Comparison of ENCODE assay signal across 8 mouse cellular contexts in genomic region chr2:30048101-30048501, GRCm38 (mm10). TPM values are rescaled to one million over a fixed set of nuclear protein-coding genes. Genes with fewer than 3 reads are reported as not detected.
DNase-seq lines count a peak whose midpoint lies in the region; ATAC-seq lines count a peak whose summit lies in the region.

No protein-coding gene starts in this region.

- H3K4me3 ChIP-seq in heart, embryonic 15.5 days, result peak overlapping the region; percentile 71
- peak overlapping the region; percentile 82 for H3K4me3 ChIP-seq in forebrain, embryonic 16.5 days (replicated peaks; ENCODE audit: low read length)

- intact Hi-C loops in heart, postnatal 36 days (cut with DNase I), result loop anchor here (2.0 kb wide), 1 partner anchor 15 kb away; no protein-coding TSS in a partner anchor

- no peaks in the 10 kb centered on the region for H3K9me3 ChIP-seq in heart, embryonic 15.5 days (replicated peaks)
- no peaks in the 10 kb centered on the region for H3K9me3 ChIP-seq in forebrain, embryonic 16.5 days (ENCODE audit: control insufficient read depth, low read length)

- H3K4me2 ChIP-seq in heart, embryonic 15.5 days, result peak overlapping the region; percentile 80
- peak overlapping the region; percentile 69 for H3K4me2 ChIP-seq in forebrain, embryonic 16.5 days (ENCODE audit: low read length)

- DNase-seq in heart, postnatal 36 days, result no peak
- DNase-seq in ES-CJ7 (ENCODE audit: low read depth, low spot score), result peak; percentile 62
- DNase-seq in adrenal gland, adult 2 months, result no peak
- DNase-seq in gastrocnemius, adult 8-10 months (ENCODE audit: low spot score in 2 of 2), result no peak
- no peak for DNase-seq in adrenal gland, adult (ENCODE audit: inconsistent age in 2 of 2, low spot score in 1 of 2)

- no peaks in the 10 kb centered on the region for H3K36me3 ChIP-seq in heart, embryonic 15.5 days
- no peaks in the 10 kb centered on the region for H3K36me3 ChIP-seq in forebrain, embryonic 16.5 days (ENCODE audit: control insufficient read depth, insufficient read depth)

- H3K4me1 ChIP-seq in heart, embryonic 15.5 days (replicated peaks), result 0 out of 2 replicates have a peak, but pooled peaks cover 6% of the 10 kb centered on the region
- H3K4me1 ChIP-seq in forebrain, embryonic 16.5 days (replicated peaks; ENCODE audit: control insufficient read depth, insufficient read depth, low read length), result peaks cover 9% of the 10 kb centered on the region

- ATAC-seq in heart, embryonic 15.5 days (replicated peaks; ENCODE audit: insufficient number of reproducible peaks, insufficient read depth, low FRiP score, low read depth), result no peak
- ATAC-seq in forebrain, embryonic 16.5 days, result no peak; the same call in 1 of the 2 replicates
- 0 out of 2 replicates have a peak, but pooled peaks have one; percentile 28 for ATAC-seq in megakaryocyte progenitor cell, adult 5-6 weeks (replicated peaks; ENCODE audit: poor library complexity)

- no peaks in the 10 kb centered on the region for H3K27me3 ChIP-seq in heart, embryonic 15.5 days
- H3K27me3 ChIP-seq in forebrain, embryonic 16.5 days (replicated peaks; ENCODE audit: control insufficient read depth, insufficient read depth, low read length), result no peaks in the 10 kb centered on the region

- H3K27ac ChIP-seq in heart, embryonic 15.5 days, result peak overlapping the region; percentile 88
- peak overlapping the region; percentile 98 for H3K27ac ChIP-seq in forebrain, embryonic 16.5 days (ENCODE audit: low read length)

- 52% methylated on average over 11 of the region's 11 CpGs for WGBS in heart, embryonic 15.5 days
- WGBS in forebrain, embryonic 16.5 days, result 54% methylated on average over 11 of the region's 11 CpGs

- H3K9ac ChIP-seq in heart, embryonic 15.5 days, result peak overlapping the region; percentile 65
- peak overlapping the region; percentile 79 for H3K9ac ChIP-seq in forebrain, embryonic 16.5 days (replicated peaks; ENCODE audit: low read depth, low read length)

RNA-seq across cellular contexts. Expression of gene Wdr34, which starts 0.6 kb away (rescaled TPM):
- 18.7 and 25.0 TPM in 2 replicates for polyA plus RNA-seq in heart, embryonic 15.5 days (2015; fragmentation: Nextera tagmentation; extraction: Ambion mirVana)
- 1 to 10 TPM; 6.4 to 8.2 TPM for total RNA-seq in heart, postnatal 36 days (2021)
- polyA plus RNA-seq in forebrain, embryonic 16.5 days (2015; fragmentation: Nextera tagmentation; extraction: Ambion mirVana), result 70.2 and 83.3 TPM in 2 replicates
- 9.5 and 18.5 TPM in 2 replicates for total RNA-seq in megakaryocyte progenitor cell, adult 5-6 weeks (2015)
- 9.4 and 10.3 TPM in 2 replicates for total RNA-seq in megakaryocyte progenitor cell, adult 5-6 weeks (2017)
- total RNA-seq in adrenal gland, adult 2 months (2021), result 10 to 100 TPM; 14.7 to 22.0 TPM
- polyA plus RNA-seq in adrenal gland, adult 2 months (2012; rRNA removed), result 59.2 and 62.5 TPM in 2 replicates
- 1 to 10 TPM; 3.9 to 5.6 (median 4.3) TPM for total RNA-seq in gastrocnemius, adult 8-10 months (2022)

RNA-seq across cellular contexts. Expression of gene Set, which starts 9.1 kb away (rescaled TPM):
- 194 and 206 TPM in 2 replicates for polyA plus RNA-seq in heart, embryonic 15.5 days (2015; fragmentation: Nextera tagmentation; extraction: Ambion mirVana)
- 100 to 1,000 TPM in 1 of 2 experiments, 10 to 100 TPM in 1; 87.1 to 103 TPM for total RNA-seq in heart, postnatal 36 days (2021)
- polyA plus RNA-seq in forebrain, embryonic 16.5 days (2015; fragmentation: Nextera tagmentation; extraction: Ambion mirVana), result 407 and 435 TPM in 2 replicates
- total RNA-seq in megakaryocyte progenitor cell, adult 5-6 weeks (2015), result 465 and 470 TPM in 2 replicates
- total RNA-seq in megakaryocyte progenitor cell, adult 5-6 weeks (2017), result 1,489 and 2,093 TPM in 2 replicates
- 100 to 1,000 TPM; 202 to 236 TPM for total RNA-seq in adrenal gland, adult 2 months (2021)
- 94.3 and 101 TPM in 2 replicates for polyA plus RNA-seq in adrenal gland, adult 2 months (2012; rRNA removed)
- 100 to 1,000 TPM; 106 to 121 (median 118) TPM for total RNA-seq in gastrocnemius, adult 8-10 months (2022)

RNA-seq across cellular contexts. Expression of gene Pkn3, which starts 29.4 kb away (rescaled TPM):
- polyA plus RNA-seq in heart, embryonic 15.5 days (2015; fragmentation: Nextera tagmentation; extraction: Ambion mirVana), result 11.0 and 11.1 TPM in 2 replicates
- total RNA-seq in heart, postnatal 36 days (2021), result 10 to 100 TPM in 1 of 2 experiments, 1 to 10 TPM in 1; 8.3 to 11.5 TPM
- 2.6 and 3.4 TPM in 2 replicates for polyA plus RNA-seq in forebrain, embryonic 16.5 days (2015; fragmentation: Nextera tagmentation; extraction: Ambion mirVana)
- 3.1 and 3.6 TPM in 2 replicates for total RNA-seq in megakaryocyte progenitor cell, adult 5-6 weeks (2015)
- total RNA-seq in megakaryocyte progenitor cell, adult 5-6 weeks (2017), result 7.9 and 10.2 TPM in 2 replicates
- 1 to 10 TPM; 4.7 to 6.2 TPM for total RNA-seq in adrenal gland, adult 2 months (2021)
- polyA plus RNA-seq in adrenal gland, adult 2 months (2012; rRNA removed), result 5.5 and 8.8 TPM in 2 replicates
- 1 to 10 TPM; 2.1 to 3.2 (median 2.7) TPM for total RNA-seq in gastrocnemius, adult 8-10 months (2022)

RNA-seq across cellular contexts. Expression of gene Zdhhc12, which starts 45.3 kb away (rescaled TPM):
- polyA plus RNA-seq in heart, embryonic 15.5 days (2015; fragmentation: Nextera tagmentation; extraction: Ambion mirVana), result 25.8 and 31.3 TPM in 2 replicates
- 1 to 10 TPM; 4.1 to 4.7 TPM for total RNA-seq in heart, postnatal 36 days (2021)
- 17.8 and 19.0 TPM in 2 replicates for polyA plus RNA-seq in forebrain, embryonic 16.5 days (2015; fragmentation: Nextera tagmentation; extraction: Ambion mirVana)
- total RNA-seq in megakaryocyte progenitor cell, adult 5-6 weeks (2015), result 17.4 and 18.2 TPM in 2 replicates
- 10.7 and 13.3 TPM in 2 replicates for total RNA-seq in megakaryocyte progenitor cell, adult 5-6 weeks (2017)
- 10 to 100 TPM; 16.2 to 18.9 TPM for total RNA-seq in adrenal gland, adult 2 months (2021)
- polyA plus RNA-seq in adrenal gland, adult 2 months (2012; rRNA removed), result 120 and 123 TPM in 2 replicates
- total RNA-seq in gastrocnemius, adult 8-10 months (2022), result 1 to 10 TPM; 3.1 to 3.9 (median 3.4) TPM
